Mouse (Mus musculus) brain, embryonic 14.5 days (tissue): ENCODE data around the gene Homer1.

Source experiments
- CTCF ChIP-seq: fragments of 200-500 bp; IDR thresholded peaks from 2 replicates; pipeline ENCODE4 v1.5.1; 2012; ENCODE audit warnings: inconsistent platforms, mild to moderate bottlenecking, moderate library complexity, borderline replicate concordance; ENCODE audit not compliant: insufficient read depth, insufficient read length; ENCODE audit errors: extremely low read depth
- POLR2A ChIP-seq: fragments of 200-500 bp; IDR thresholded peaks from 2 replicates; pipeline ENCODE4 v1.6.1; 2012; ENCODE audit warnings: mild to moderate bottlenecking, inconsistent platforms, borderline replicate concordance; ENCODE audit not compliant: poor library complexity, insufficient read depth, insufficient read length, severe bottlenecking; ENCODE audit errors: extremely low read depth

- TF ChIP-seq CTCF = no peak
- no peak for TF ChIP-seq POLR2A
Observed at GRCm38 (mm10) chr13:93410343-93410742, 110.9 kb downstream of the Homer1 start.
